Mouse (Mus musculus) olfactory bulb, adult 2 months (tissue): ENCODE measurements at regions not wholly inside any gene's neighbourhood (a gene's known extent, or its start where the extent isn't known, plus 50 kb on each side); places are given as distances from the start of the nearest gene placed in this dataset.

Experiments used
- CTCF ChIP-seq: fragments of 200-500 bp; IDR thresholded peaks from 2 replicates; pipeline ENCODE4 v1.5.1; 2012; ENCODE audit warnings: low read depth, mild to moderate bottlenecking, low read length, moderate library complexity; ENCODE audit not compliant: insufficient read depth
- POLR2A ChIP-seq: fragments of 200-500 bp; IDR thresholded peaks from 2 replicates; pipeline ENCODE4 v1.6.1; 2012; ENCODE audit warnings: mild to moderate bottlenecking, low read depth, low read length, moderate library complexity; ENCODE audit not compliant: insufficient read depth

DNA sequence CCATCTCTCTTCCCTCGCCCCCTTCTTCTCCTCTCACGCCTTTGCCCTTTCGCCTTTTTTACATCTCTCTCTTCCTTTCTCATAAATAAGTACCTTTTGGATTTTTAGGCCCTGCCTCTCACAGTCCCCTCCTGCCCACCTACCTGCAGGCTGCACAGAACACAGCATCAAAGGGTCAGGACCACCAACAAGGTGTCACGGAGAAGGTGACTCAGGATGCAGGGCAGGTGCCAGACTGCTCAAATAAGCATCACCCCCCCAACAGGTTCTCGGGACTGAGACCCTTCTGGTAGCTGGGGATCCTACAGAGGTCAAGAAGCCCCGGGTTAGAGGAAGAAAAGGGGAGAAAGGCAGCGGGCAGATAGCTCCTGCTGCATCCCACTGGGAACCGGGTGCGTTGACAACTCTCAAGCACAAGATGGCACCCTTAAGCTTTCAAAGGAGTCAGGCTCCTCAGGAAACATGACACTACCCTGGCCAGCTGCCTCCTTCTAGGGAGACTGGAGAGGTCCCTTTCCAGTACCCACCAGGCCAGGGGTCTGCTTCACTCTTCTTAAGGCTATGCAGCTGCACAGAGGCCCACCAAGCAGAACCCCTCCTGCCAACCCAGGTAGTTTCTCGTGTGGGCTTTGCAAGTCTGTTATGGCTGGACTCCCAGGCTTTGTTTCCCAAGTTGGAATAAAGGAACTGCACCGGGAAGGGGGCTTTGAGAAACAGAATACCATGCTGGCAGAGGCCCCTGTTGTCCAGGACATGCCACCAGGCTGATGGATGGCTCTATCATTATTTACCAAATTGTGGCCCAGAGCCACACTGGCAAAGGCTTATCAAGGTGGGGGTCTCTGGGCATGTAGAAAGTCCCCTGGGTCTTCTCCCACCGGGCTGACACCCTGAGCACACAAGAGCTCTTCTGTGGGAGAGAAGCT lies 120.9 kb upstream of the Mki67 start:
- TF ChIP-seq POLR2A (no peak), CTCF (peak; percentile 58)
